Mouse (Mus musculus): ENCODE results near the gene Rbms1. TPM values are rescaled to one million over a fixed set of nuclear protein-coding genes. Genes with fewer than 3 reads are reported as not detected.

Gene Rbms1
- polyA plus RNA-seq, 1 experiment from 2014 or later = 50.9 TPM

DNA sequence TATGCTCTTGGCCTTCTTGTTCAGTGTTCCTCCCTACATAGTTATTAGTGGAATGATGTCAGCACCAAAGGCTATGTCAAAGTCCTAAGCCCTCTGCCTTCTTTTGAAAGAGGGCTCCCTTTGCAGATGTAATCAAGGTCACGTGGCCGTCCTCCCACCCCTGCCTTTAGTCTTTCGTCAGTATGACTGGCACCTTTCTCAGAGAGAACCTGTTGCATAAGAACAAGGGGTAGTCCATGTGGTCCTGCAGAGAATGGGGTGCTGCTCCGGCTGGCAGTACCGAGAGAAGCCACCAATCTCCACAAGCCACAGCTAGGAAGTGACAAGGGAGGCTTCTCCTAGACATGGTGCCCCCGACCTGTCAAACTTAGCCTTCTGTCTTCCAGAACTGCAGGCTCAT lies 154.2 kb downstream of the Rbms1 start:
- 78% methylated on average over 6 of the region's 6 CpGs for WGBS
- Histone ChIP-seq H3K27me3 (replicated peaks) (peaks cover 7% of the 10 kb centered on the region; the same call in 1 of the 2 replicates), H3K4me3 (no peak overlapping the region), H3K9ac (no peak overlapping the region), H3K4me1 (no peaks in the 10 kb centered on the region), H3K36me3 (replicated peaks) (no peaks in the 10 kb centered on the region), H3K4me2 (no peak overlapping the region), H3K9me3 (no peaks in the 10 kb centered on the region), H3K27ac (no peak overlapping the region)
- no peak for ATAC-seq (replicated peaks)

GRCm38 (mm10) chr2:60807341-60808195 lies 155.4 kb downstream of the Rbms1 start:
- Histone ChIP-seq H3K9ac (no peak overlapping the region), H3K27ac (no peak overlapping the region), H3K9me3 (no peaks in the 10 kb centered on the region), H3K36me3 (replicated peaks) (no peaks in the 10 kb centered on the region), H3K4me3 (no peak overlapping the region), H3K4me2 (no peak overlapping the region), H3K27me3 (replicated peaks) (peaks cover 10% of the 10 kb centered on the region; the same call in 1 of the 2 replicates), H3K4me1 (no peaks in the 10 kb centered on the region)
- 84% methylated on average over 11 of the region's 11 CpGs for WGBS
- ATAC-seq (replicated peaks) = no peak

- WGBS = 70% methylated on average over 7 of the region's 7 CpGs
Measured at GRCm38 (mm10) chr2:60804763-60805162, 158.2 kb downstream of the Rbms1 start.

DNA sequence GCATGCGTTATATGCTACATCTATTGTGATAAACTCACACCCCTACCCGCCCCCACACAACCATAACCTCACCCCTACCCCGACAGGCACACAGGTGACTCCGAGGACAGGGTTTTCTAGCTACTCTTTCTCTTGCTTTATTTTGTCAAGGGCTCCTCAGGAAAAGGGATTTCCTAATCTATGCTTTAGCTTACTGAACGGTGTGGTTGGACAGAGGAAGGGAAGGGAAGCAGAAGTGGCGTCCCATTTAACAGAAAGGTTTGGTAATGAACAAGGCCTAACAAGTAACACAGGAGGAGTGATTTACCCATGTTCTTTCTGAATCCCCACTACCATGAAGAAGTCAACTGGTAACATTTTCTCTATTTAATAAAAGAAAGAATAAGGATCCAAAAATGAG lies 159.6 kb downstream of the Rbms1 start:
- no peak overlapping the region for H3K4me3 ChIP-seq
- peaks cover 13% of the 10 kb centered on the region; the same call in 1 of the 2 replicates for H3K27me3 ChIP-seq (replicated peaks)
- no peak overlapping the region for H3K9ac ChIP-seq
- no peak overlapping the region for H3K27ac ChIP-seq
- H3K9me3 ChIP-seq = no peaks in the 10 kb centered on the region
- no peak overlapping the region for H3K4me2 ChIP-seq
- 96% methylated on average over 6 of the region's 6 CpGs for WGBS
- H3K4me1 ChIP-seq = peaks cover 20% of the 10 kb centered on the region
- H3K36me3 ChIP-seq (replicated peaks) = no peaks in the 10 kb centered on the region
- no peak for ATAC-seq (replicated peaks)

More at GRCm38 (mm10) chr2:60804763-60805162, 158.2 kb downstream of the Rbms1 start:
- Histone ChIP-seq H3K9me3 (no peaks in the 10 kb centered on the region), H3K27ac (no peak overlapping the region), H3K36me3 (replicated peaks) (no peaks in the 10 kb centered on the region), H3K4me1 (peaks cover 20% of the 10 kb centered on the region), H3K27me3 (replicated peaks) (peaks cover 17% of the 10 kb centered on the region; the same call in 1 of the 2 replicates), H3K4me2 (no peak overlapping the region), H3K9ac (no peak overlapping the region), H3K4me3 (no peak overlapping the region)
- ATAC-seq (replicated peaks) = no peak

DNA sequence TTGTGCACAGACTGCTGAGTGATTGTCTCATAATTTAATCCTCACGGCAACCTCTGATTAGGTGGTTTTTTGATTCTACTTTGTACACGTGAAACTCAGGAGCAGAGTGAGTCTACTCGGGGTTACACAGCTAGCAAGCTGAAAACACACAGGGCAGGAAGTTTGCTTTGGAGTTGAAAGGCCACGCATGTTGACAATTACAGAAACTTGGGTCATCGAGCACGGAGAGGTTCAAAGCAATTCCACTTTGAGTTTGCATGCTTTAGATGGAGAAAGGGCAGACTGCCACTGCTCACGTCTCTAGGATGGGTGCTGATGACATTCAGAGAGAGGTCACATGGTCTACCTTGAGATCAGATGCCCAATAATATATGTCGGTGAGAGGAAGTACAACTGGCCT lies 160.2 kb downstream of the Rbms1 start:
- no peaks in the 10 kb centered on the region for H3K9me3 ChIP-seq
- H3K27me3 ChIP-seq (replicated peaks) = peaks cover 13% of the 10 kb centered on the region; the same call in 1 of the 2 replicates
- H3K4me1 ChIP-seq = peaks cover 20% of the 10 kb centered on the region
- H3K36me3 ChIP-seq (replicated peaks) = no peaks in the 10 kb centered on the region
- H3K4me2 ChIP-seq = no peak overlapping the region
- ATAC-seq (replicated peaks) = no peak
- H3K9ac ChIP-seq = no peak overlapping the region
- H3K27ac ChIP-seq = no peak overlapping the region
- 66% methylated on average over 8 of the region's 8 CpGs for WGBS
- H3K4me3 ChIP-seq = no peak overlapping the region

- Histone ChIP-seq H3K4me3 (no peak overlapping the region), H3K27ac (peak overlapping the region; percentile 26; the same call in 1 of the 2 replicates), H3K4me1 (peaks cover 23% of the 10 kb centered on the region), H3K4me2 (peak overlapping the region; percentile 32), H3K27me3 (replicated peaks) (peaks cover 13% of the 10 kb centered on the region; the same call in 1 of the 2 replicates), H3K9me3 (no peaks in the 10 kb centered on the region), H3K9ac (no peak overlapping the region), H3K36me3 (replicated peaks) (no peaks in the 10 kb centered on the region)
- ATAC-seq (replicated peaks) = peak; percentile 62
- WGBS = 12% methylated on average over 4 of the region's 4 CpGs
Measured at GRCm38 (mm10) chr2:60802191-60802590, 160.8 kb downstream of the Rbms1 start.

DNA sequence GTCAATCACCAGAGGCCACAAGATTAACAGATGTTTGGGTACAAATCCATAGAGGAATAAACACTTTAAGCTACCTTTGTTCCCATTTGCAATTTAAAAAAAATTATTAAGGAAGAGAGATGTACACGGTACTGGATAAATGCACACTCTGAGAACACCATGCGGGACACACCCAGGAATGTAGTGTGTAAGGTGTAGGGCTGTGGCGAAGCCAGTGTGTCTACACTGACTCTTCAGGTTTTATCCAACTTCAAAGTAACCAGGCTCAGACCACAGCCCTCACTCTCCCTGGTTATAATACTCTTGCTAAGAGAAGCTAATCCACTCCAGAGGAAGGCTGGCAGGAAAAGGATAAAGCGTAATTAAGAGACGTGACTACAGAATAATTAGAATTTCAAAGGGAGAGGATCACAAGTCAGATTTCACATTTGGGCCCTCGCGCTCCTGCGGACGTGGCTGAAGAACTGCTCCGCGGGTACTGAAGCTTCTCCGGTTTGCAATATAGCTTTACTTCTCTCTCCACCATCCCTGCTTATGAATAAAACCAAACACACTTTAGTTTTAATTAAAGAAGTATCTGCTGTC lies 161.3 kb downstream of the Rbms1 start:
- peak overlapping the region; percentile 26; the same call in 1 of the 2 replicates for H3K27ac ChIP-seq
- no peak overlapping the region for H3K9ac ChIP-seq
- no peaks in the 10 kb centered on the region for H3K9me3 ChIP-seq
- H3K4me1 ChIP-seq = peaks cover 28% of the 10 kb centered on the region
- H3K4me2 ChIP-seq = peak overlapping the region; percentile 32
- peak; percentile 57 for ATAC-seq (replicated peaks)
- WGBS = 9% methylated on average over 12 of the region's 12 CpGs
- H3K4me3 ChIP-seq = no peak overlapping the region
- peaks cover 13% of the 10 kb centered on the region; the same call in 1 of the 2 replicates for H3K27me3 ChIP-seq (replicated peaks)
- no peaks in the 10 kb centered on the region for H3K36me3 ChIP-seq (replicated peaks)

DNA sequence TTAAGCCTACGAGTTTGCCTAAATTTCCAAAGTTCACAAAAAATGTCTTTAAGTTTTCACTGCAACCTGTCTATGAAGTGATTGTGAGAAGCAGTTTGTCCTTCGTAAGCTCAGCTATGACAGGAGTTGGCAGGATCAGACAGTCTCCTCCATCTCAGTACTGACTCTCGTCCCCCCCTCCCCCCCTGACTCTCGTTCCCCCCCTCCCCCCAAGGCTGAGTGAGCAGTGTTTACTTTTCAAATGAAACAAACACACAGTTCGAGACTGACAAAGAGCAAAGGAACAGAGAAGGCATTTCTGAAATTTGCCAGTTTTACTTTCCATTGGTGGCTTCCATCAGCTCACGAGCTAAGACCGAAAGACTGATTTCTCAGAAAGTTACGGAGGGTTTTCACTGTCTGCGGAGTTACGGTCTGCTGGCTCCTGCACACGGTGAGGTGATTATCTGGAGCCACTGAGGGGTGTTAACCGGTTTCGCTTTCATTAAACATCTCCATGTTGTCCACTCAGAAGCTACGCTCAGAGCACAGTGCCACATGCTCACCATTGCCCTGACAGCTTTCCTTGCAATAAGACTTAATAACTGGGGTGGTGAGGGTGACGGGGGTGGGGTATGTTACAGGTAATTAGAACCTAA lies 162.0 kb downstream of the Rbms1 start:
- ATAC-seq (replicated peaks) = no peak
- no peaks in the 10 kb centered on the region for H3K36me3 ChIP-seq (replicated peaks)
- H3K4me3 ChIP-seq = no peak overlapping the region
- H3K27ac ChIP-seq = no peak overlapping the region
- peaks cover 13% of the 10 kb centered on the region; the same call in 1 of the 2 replicates for H3K27me3 ChIP-seq (replicated peaks)
- H3K4me2 ChIP-seq = peak overlapping the region; percentile 32
- peaks cover 34% of the 10 kb centered on the region for H3K4me1 ChIP-seq
- 12% methylated on average over 15 of the region's 15 CpGs for WGBS
- no peaks in the 10 kb centered on the region for H3K9me3 ChIP-seq
- no peak overlapping the region for H3K9ac ChIP-seq

DNA sequence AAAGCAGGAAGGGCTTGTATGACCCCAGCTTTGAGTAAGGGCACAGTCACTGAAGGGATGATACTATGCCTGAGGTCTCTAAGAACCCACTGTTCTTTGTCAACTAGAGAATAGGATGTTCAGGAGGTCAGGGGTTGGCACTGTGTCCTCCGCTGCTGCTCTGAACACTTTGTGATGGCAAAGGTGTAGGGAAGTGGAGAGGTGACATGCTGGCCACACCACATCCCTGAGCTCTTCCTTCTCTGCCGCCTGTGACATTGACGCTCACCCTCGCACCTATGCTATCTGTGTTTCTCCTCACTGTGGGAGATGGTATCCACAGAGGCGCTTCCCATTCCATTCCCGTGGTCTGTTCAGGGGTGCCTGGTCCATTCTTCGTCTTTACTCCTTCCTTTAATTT lies 163.2 kb downstream of the Rbms1 start:
- Histone ChIP-seq H3K9ac (no peak overlapping the region), H3K4me3 (no peak overlapping the region), H3K27ac (no peak overlapping the region), H3K4me2 (no peak overlapping the region), H3K4me1 (peaks cover 40% of the 10 kb centered on the region), H3K27me3 (replicated peaks) (peaks cover 16% of the 10 kb centered on the region), H3K9me3 (no peaks in the 10 kb centered on the region), H3K36me3 (replicated peaks) (no peaks in the 10 kb centered on the region)
- 78% methylated on average over 7 of the region's 7 CpGs for WGBS
- ATAC-seq (replicated peaks) = no peak

DNA sequence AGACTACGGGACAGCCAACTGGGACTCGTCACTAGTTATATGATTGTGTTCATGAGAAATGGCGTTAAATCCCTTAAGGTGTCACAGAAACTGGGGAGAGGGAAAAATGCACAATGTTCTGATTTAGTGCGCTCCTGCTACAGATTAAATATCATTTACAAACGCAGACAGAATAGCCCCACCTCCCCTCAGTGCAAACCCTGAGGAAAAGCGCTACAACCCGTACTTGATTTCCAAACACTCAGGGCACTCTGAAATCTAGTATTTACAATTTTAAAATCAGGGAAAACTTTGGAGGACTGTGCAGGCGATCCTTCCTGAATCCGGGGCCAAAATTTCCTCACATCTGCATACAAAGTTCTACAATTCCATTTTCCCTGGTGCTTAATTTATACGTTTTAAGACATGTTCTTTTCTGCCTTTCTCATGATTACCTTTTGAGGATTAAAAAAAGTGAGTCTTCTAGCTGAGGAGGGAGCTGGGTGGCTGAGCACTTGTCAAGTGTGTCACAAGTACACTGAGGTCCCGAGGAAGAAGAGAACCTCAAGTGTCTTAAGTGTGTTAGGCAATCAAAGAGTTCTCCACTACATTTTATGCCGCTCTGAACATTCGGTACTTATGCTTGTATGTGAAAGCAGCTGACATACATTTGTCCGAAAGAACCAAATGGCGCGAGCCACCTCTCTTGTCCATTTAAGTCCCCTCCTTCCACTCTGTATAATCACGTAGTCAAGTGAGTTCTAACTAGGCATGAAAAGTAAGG lies 164.0 kb downstream of the Rbms1 start:
- no peak overlapping the region for H3K27ac ChIP-seq
- no peaks in the 10 kb centered on the region for H3K36me3 ChIP-seq (replicated peaks)
- H3K4me2 ChIP-seq = no peak overlapping the region
- no peak for ATAC-seq (replicated peaks)
- peaks cover 40% of the 10 kb centered on the region for H3K4me1 ChIP-seq
- 76% methylated on average over 17 of the region's 17 CpGs for WGBS
- H3K4me3 ChIP-seq = no peak overlapping the region
- H3K9me3 ChIP-seq = no peaks in the 10 kb centered on the region
- H3K9ac ChIP-seq = no peak overlapping the region
- peaks cover 25% of the 10 kb centered on the region for H3K27me3 ChIP-seq (replicated peaks)

- H3K4me1 ChIP-seq = peaks cover 39% of the 10 kb centered on the region
- no peak overlapping the region for H3K4me2 ChIP-seq
- H3K9ac ChIP-seq = no peak overlapping the region
- peaks cover 30% of the 10 kb centered on the region for H3K27me3 ChIP-seq (replicated peaks)
- peak; percentile 75 for ATAC-seq (replicated peaks)
- H3K4me3 ChIP-seq = no peak overlapping the region
- WGBS = 27% methylated on average over 17 of the region's 17 CpGs
- peak overlapping the region; percentile 56 for H3K27ac ChIP-seq
- no peaks in the 10 kb centered on the region for H3K36me3 ChIP-seq (replicated peaks)
- no peaks in the 10 kb centered on the region for H3K9me3 ChIP-seq
Measured at GRCm38 (mm10) chr2:60796969-60797669, 165.9 kb downstream of the Rbms1 start.
